Mouse (Mus musculus) thymus, adult 2 months (tissue): ENCODE data around the gene Cdc42bpa. TPM values are rescaled to one million over a fixed set of nuclear protein-coding genes. Genes with fewer than 3 reads are reported as not detected.

Experiments
- DNase-seq: peaks from one replicate; pipeline ENCODE4 v3.0.0; 2021
- H3K27ac ChIP-seq: fragments of 200-500 bp; 2 replicates; pipeline ENCODE4 v1.5.1; 2012; ENCODE audit warnings: low read length, control low read depth; ENCODE audit not compliant: control insufficient read depth, insufficient read depth
- H3K27me3 ChIP-seq: fragments of 200-500 bp; 2 replicates; pipeline ENCODE4 v1.6.1; 2012; ENCODE audit warnings: mild to moderate bottlenecking, low read length, moderate library complexity, mixed read lengths; ENCODE audit not compliant: control insufficient read depth, insufficient read depth
- H3K36me3 ChIP-seq: fragments of 200-500 bp; 2 replicates; pipeline ENCODE4 v1.6.1; 2012; ENCODE audit warnings: mild to moderate bottlenecking, low read length, moderate library complexity; ENCODE audit not compliant: control insufficient read depth, insufficient read depth
- H3K4me1 ChIP-seq: fragments of 200-500 bp; replicated peaks from 2 replicates; pipeline ENCODE4 v1.6.1; 2012; ENCODE audit warnings: low read length; ENCODE audit not compliant: control insufficient read depth, insufficient read depth
- H3K4me3 ChIP-seq: fragments of 200-500 bp; 2 replicates; pipeline ENCODE4 v1.5.1; 2012; ENCODE audit warnings: mild to moderate bottlenecking, low read length, control low read depth, moderate library complexity; ENCODE audit not compliant: control insufficient read depth, insufficient read depth
- CTCF ChIP-seq: fragments of 200-500 bp; IDR thresholded peaks from 2 replicates; pipeline ENCODE4 v1.5.1; 2012; ENCODE audit warnings: mild to moderate bottlenecking, control low read depth, low read length, moderate library complexity, borderline replicate concordance; ENCODE audit not compliant: control insufficient read depth, poor library complexity, insufficient read depth; ENCODE audit errors: extremely low read depth
- POLR2A ChIP-seq: fragments of 200-500 bp; IDR thresholded peaks from 2 replicates; pipeline ENCODE4 v1.6.1; 2012; ENCODE audit warnings: mild to moderate bottlenecking, low read length, control low read depth, moderate library complexity; ENCODE audit not compliant: control insufficient read depth, poor library complexity, insufficient read depth; ENCODE audit errors: extremely low read depth
- WGBS: fragments of 180-500 bp; shearing (Covaris S2); methylation state at CpG from one replicate; pipeline ENCODE4 v1.1.7; 2018; 5-methylcytosine and 5-hydroxymethylcytosine counted together
- polyA plus RNA-seq: library from polyadenylated mRNA; depleted of rRNA; stranded (reverse); fragments of >200 nt; gene quantifications from 2 replicates; pipeline ENCODE4 v1.2.3, GENCODE M21; 2012

Gene Cdc42bpa
- polyA plus RNA-seq, 1 experiment = 3.9 TPM

GRCm38 (mm10) chr1:179926240-179926639 lies 34.0 kb upstream of the Cdc42bpa start:
- Histone ChIP-seq H3K36me3 (no peaks in the 10 kb centered on the region), H3K4me1 (no peaks in the 10 kb centered on the region), H3K27ac (no peak overlapping the region), H3K27me3 (no peaks in the 10 kb centered on the region), H3K4me3 (no peak overlapping the region)
- WGBS = 98% methylated on average over 6 of the region's 6 CpGs
- no peak for DNase-seq
- TF ChIP-seq POLR2A = no peak
- no peak for TF ChIP-seq CTCF

GRCm38 (mm10) chr1:179927102-179927501 lies 33.2 kb upstream of the Cdc42bpa start:
- WGBS = 68% methylated on average over 6 of the region's 6 CpGs
- Histone ChIP-seq H3K36me3 (no peaks in the 10 kb centered on the region), H3K27ac (no peak overlapping the region), H3K27me3 (no peaks in the 10 kb centered on the region), H3K4me1 (no peaks in the 10 kb centered on the region), H3K4me3 (no peak overlapping the region)
- DNase-seq = no peak
- no peak for TF ChIP-seq CTCF
- TF ChIP-seq POLR2A = no peak

- DNase-seq = peak; percentile 19
- Histone ChIP-seq H3K27ac (no peak overlapping the region), H3K4me1 (no peaks in the 10 kb centered on the region), H3K36me3 (no peaks in the 10 kb centered on the region), H3K27me3 (no peaks in the 10 kb centered on the region), H3K4me3 (no peak overlapping the region)
- TF ChIP-seq POLR2A (no peak), CTCF (0 out of 2 replicates have a peak, but pooled peaks have one; percentile 13)
- WGBS = 51% methylated on average over 7 of the region's 7 CpGs
These were observed 31.4 kb upstream of the Cdc42bpa start for GRCm38 (mm10) chr1:179928822-179929221.

GRCm38 (mm10) chr1:179931247-179931646 lies 29.0 kb upstream of the Cdc42bpa start:
- TF ChIP-seq POLR2A (no peak), CTCF (no peak)
- 95% methylated on average over 3 of the region's 3 CpGs for WGBS
- no peak for DNase-seq

GRCm38 (mm10) chr1:179934064-179934463 lies 26.2 kb upstream of the Cdc42bpa start:
- 88% methylated on average over 3 of the region's 3 CpGs for WGBS
- Histone ChIP-seq H3K4me3 (no peak overlapping the region), H3K27ac (no peak overlapping the region), H3K36me3 (no peaks in the 10 kb centered on the region), H3K27me3 (no peaks in the 10 kb centered on the region), H3K4me1 (no peaks in the 10 kb centered on the region)
- no peak for TF ChIP-seq POLR2A
- no peak for TF ChIP-seq CTCF
- DNase-seq = no peak

More at GRCm38 (mm10) chr1:179931247-179931646, 29.0 kb upstream of the Cdc42bpa start:
- no peak overlapping the region for H3K4me3 ChIP-seq
- no peaks in the 10 kb centered on the region for H3K36me3 ChIP-seq
- no peaks in the 10 kb centered on the region for H3K4me1 ChIP-seq
- H3K27me3 ChIP-seq = no peaks in the 10 kb centered on the region
- no peak overlapping the region for H3K27ac ChIP-seq

GRCm38 (mm10) chr1:179940071-179940786 lies 20.0 kb upstream of the Cdc42bpa start:
- H3K36me3 ChIP-seq = no peaks in the 10 kb centered on the region
- DNase-seq = no peak
- no peak overlapping the region for H3K4me3 ChIP-seq
- no peak overlapping the region for H3K27ac ChIP-seq
- H3K4me1 ChIP-seq = no peaks in the 10 kb centered on the region
- no peaks in the 10 kb centered on the region for H3K27me3 ChIP-seq
- WGBS = 92% methylated on average over 23 of the region's 23 CpGs
- no peak for TF ChIP-seq CTCF

GRCm38 (mm10) chr1:179940787-179941352 lies 19.4 kb upstream of the Cdc42bpa start:
- Histone ChIP-seq H3K4me3 (no peak overlapping the region), H3K27me3 (no peaks in the 10 kb centered on the region), H3K4me1 (no peaks in the 10 kb centered on the region), H3K27ac (no peak overlapping the region), H3K36me3 (no peaks in the 10 kb centered on the region)
- DNase-seq = no peak
- WGBS = 93% methylated on average over 14 of the region's 14 CpGs
- TF ChIP-seq CTCF = no peak
- TF ChIP-seq POLR2A = no peak
